Mouse (Mus musculus) neutrophil, adult 83 days (primary cell): ENCODE results near the gene Cdkn1a. TPM values are rescaled to one million over a fixed set of nuclear protein-coding genes. Genes with fewer than 3 reads are reported as not detected.

Experiments used
- total RNA-seq, 2 experiments: library from RNA; stranded (reverse); gene quantifications; one replicate each; pipeline ENCODE4 v1.2.4; 2023

The Cdkn1a gene
- 10 to 100 TPM; 30.5 to 41.6 TPM for total RNA-seq

GRCm38 (mm10) chr17:29090776-29091175 lies at the start of gene Cdkn1a:
Gene Cdkn1a (plus strand): TSS chr17:29090976.

GRCm38 (mm10) chr17:29113591-29114352 lies 23.0 kb downstream of the Cdkn1a start, which contains the start of gene Rab44:
Gene Rab44 (plus strand): TSS chr17:29114145.

Other genes with a start within 250 kb of the Cdkn1a start
- 1 to 10 TPM; 2.5 to 3.9 TPM for gene Pnpla1, start 232.6 kb upstream of the Cdkn1a start, total RNA-seq
- under 1 TPM; 0.35 to 0.38 TPM for gene 4930539E08Rik, start 175.7 kb upstream of the Cdkn1a start, total RNA-seq
- 1 to 10 TPM; 1.9 to 3.4 TPM for gene Pxt1, start 147.1 kb upstream of the Cdkn1a start, total RNA-seq
- gene Kctd20, start 139.0 kb upstream of the Cdkn1a start, total RNA-seq, result 100 to 1,000 TPM; 171 to 175 TPM
- gene Stk38, start 83.0 kb upstream of the Cdkn1a start, total RNA-seq, result 100 to 1,000 TPM; 267 to 298 TPM
- 100 to 1,000 TPM; 252 to 277 TPM for gene Srsf3, start 58.3 kb upstream of the Cdkn1a start, total RNA-seq
- gene Rab44, start 23.2 kb downstream of the Cdkn1a start, total RNA-seq, result 100 to 1,000 TPM; 223 to 233 TPM
- under 1 TPM in 1 of 2 experiments, not detected in 1; 0.13 TPM for gene Cpne5, start 147.2 kb downstream of the Cdkn1a start, total RNA-seq
- 10 to 100 TPM; 18.7 to 23.7 TPM for gene Ppil1, start 173.2 kb downstream of the Cdkn1a start, total RNA-seq
- gene BC004004, start 177.8 kb downstream of the Cdkn1a start, total RNA-seq, result 10 to 100 TPM; 65.6 to 75.6 TPM
- gene Pi16, start 226.7 kb downstream of the Cdkn1a start, total RNA-seq, result 100 to 1,000 TPM; 206 to 208 TPM